Mouse (Mus musculus) ES-Bruce4 (cell line): ENCODE measurements around the gene Il21.
A peak's percentile ranks its signal among the peaks of the same experiment; 100 is the strongest.

Source experiments
- CTCF ChIP-seq: IDR thresholded peaks from one replicate; pipeline ENCODE4 v1.8.1; 2011; ENCODE audit warnings: low read depth, low read length
- EP300 ChIP-seq: IDR thresholded peaks from 2 replicates; pipeline ENCODE4 v1.6.1; 2011; ENCODE audit warnings: low read depth, low read length; ENCODE audit not compliant: insufficient read depth
- POLR2A ChIP-seq: IDR thresholded peaks from one replicate; pipeline ENCODE4 v1.8.1; 2011; ENCODE audit warnings: low read length; ENCODE audit not compliant: insufficient read depth

GRCm38 (mm10) chr3:37204556-37204955 is 27.9 kb downstream of the Il21 start:
- TF ChIP-seq CTCF (peak; percentile 59), EP300 (no peak), POLR2A (no peak)
